Mouse (Mus musculus) layer of hippocampus, adult 8-10 months (tissue): ENCODE data around the gene Gtpbp3. TPM values are rescaled to one million over a fixed set of nuclear protein-coding genes. Genes with fewer than 3 reads are reported as not detected.
"Not testable (repeated sequence)": the region's sequence is repeated elsewhere in the genome, so short reads cannot be mapped to it uniquely, and the experiment has no call there.

Source experiments
- DNase-seq, 2 experiments: peaks; one replicate each; pipeline ENCODE4 v3.0.0; 2022; ENCODE audit warnings: low spot score in 2 of 2
- total RNA-seq, 4 experiments: library from RNA; stranded (reverse); gene quantifications; 2 replicates each; pipeline ENCODE4 v1.2.4; 2022

Gene Gtpbp3
- total RNA-seq, 4 experiments from 2014 or later: 28.8 to 42.3 (median 32.5) TPM

- DNase-seq: not testable (repeated sequence)
These were observed 43.0 kb downstream of the Gtpbp3 start for GRCm38 (mm10) chr8:71530735-71531467.

- DNase-seq: no peak
These were observed 46.4 kb downstream of the Gtpbp3 start for GRCm38 (mm10) chr8:71534263-71534810.

GRCm38 (mm10) chr8:71535663-71536062 is 47.8 kb downstream of the Gtpbp3 start:
- DNase-seq: no peak

- DNase-seq: no peak
These were observed 49.3 kb downstream of the Gtpbp3 start, which contains the start of gene Bst2 for GRCm38 (mm10) chr8:71537028-71537867. Bst2 (minus strand) TSS chr8:71537456.

GRCm38 (mm10) chr8:71542632-71543343 is 54.9 kb downstream of the Gtpbp3 start, which contains the start of gene Mvb12a:
Mvb12a (plus strand) TSS chr8:71542922.
- peak; percentile 97 to 99 for DNase-seq

GRCm38 (mm10) chr8:71543755-71544154 is 55.9 kb downstream of the Gtpbp3 start:
- no peak for DNase-seq

GRCm38 (mm10) chr8:71545053-71545452 is 57.1 kb downstream of the Gtpbp3 start:
- no peak for DNase-seq

GRCm38 (mm10) chr8:71547590-71547989 is 59.7 kb downstream of the Gtpbp3 start:
- DNase-seq: no peak

Other genes starting within 250 kb of the Gtpbp3 start
- gene Myo9b, start 215.4 kb upstream of the Gtpbp3 start, total RNA-seq: 10 to 100 TPM; 32.0 to 43.6 (median 36.9) TPM
- gene Haus8, start 215.2 kb upstream of the Gtpbp3 start, total RNA-seq: 10 to 100 TPM in 2 of 4 experiments, 1 to 10 TPM in 2; 9.2 to 13.0 (median 10.4) TPM
- gene Use1, start 121.3 kb upstream of the Gtpbp3 start, total RNA-seq: 100 to 1,000 TPM in 3 of 4 experiments, 10 to 100 TPM in 1; 98.8 to 130 (median 117) TPM
- 10 to 100 TPM; 10.3 to 15.9 (median 14.1) TPM for gene Ocel1, start 116.8 kb upstream of the Gtpbp3 start, total RNA-seq
- 10 to 100 TPM; 38.7 to 46.1 (median 41.2) TPM for gene Nr2f6, start 106.1 kb upstream of the Gtpbp3 start, total RNA-seq
- gene Ushbp1, start 92.3 kb upstream of the Gtpbp3 start, total RNA-seq: 1 to 10 TPM; 3.5 to 4.9 (median 4.1) TPM
- gene Babam1, start 91.2 kb upstream of the Gtpbp3 start, total RNA-seq: 100 to 1,000 TPM in 3 of 4 experiments, 10 to 100 TPM in 1; 95.9 to 110 (median 108) TPM
- gene Ankle1, start 82.1 kb upstream of the Gtpbp3 start, total RNA-seq: under 1 TPM; 0.18 to 0.72 (median 0.27) TPM
- gene Abhd8, start 24.4 kb upstream of the Gtpbp3 start, total RNA-seq: 100 to 1,000 TPM; 200 to 255 (median 229) TPM
- gene Mrpl34, start 23.1 kb upstream of the Gtpbp3 start, total RNA-seq: 10 to 100 TPM; 38.6 to 47.2 (median 46.2) TPM
- gene Dda1, start 18.9 kb upstream of the Gtpbp3 start, total RNA-seq: 10 to 100 TPM; 74.9 to 82.2 (median 79.0) TPM
- 10 to 100 TPM; 48.4 to 55.9 (median 51.6) TPM for gene Ano8, start 2.1 kb upstream of the Gtpbp3 start, total RNA-seq
- 1 to 10 TPM; 6.2 to 9.6 (median 7.4) TPM for gene Plvap, start 23.6 kb downstream of the Gtpbp3 start, total RNA-seq
- not detected for gene Ccdc194, start 37.6 kb downstream of the Gtpbp3 start, total RNA-seq
- gene Bst2, start 49.4 kb downstream of the Gtpbp3 start, total RNA-seq: 10 to 100 TPM in 2 of 4 experiments, 1 to 10 TPM in 2; 4.1 to 23.3 (median 8.6) TPM
- gene Mvb12a, start 54.8 kb downstream of the Gtpbp3 start, total RNA-seq: 10 to 100 TPM; 32.6 to 43.7 (median 36.8) TPM
- gene Tmem221, start 70.8 kb downstream of the Gtpbp3 start, total RNA-seq: 1 to 10 TPM in 1 of 4 experiments, under 1 TPM in 3; 0.27 to 1.3 (median 0.54) TPM
- gene Nxnl1, start 78.5 kb downstream of the Gtpbp3 start, total RNA-seq: under 1 TPM in 2 of 4 experiments, not detected in 2; 0.14 to 0.28 TPM
- 100 to 1,000 TPM; 107 to 130 (median 117) TPM for gene Slc27a1, start 80.8 kb downstream of the Gtpbp3 start, total RNA-seq
- 10 to 100 TPM; 29.1 to 38.5 (median 33.6) TPM for gene Pgls, start 104.1 kb downstream of the Gtpbp3 start, total RNA-seq
- 1 to 10 TPM; 2.0 to 4.6 (median 3.5) TPM for gene Fam129c, start 109.5 kb downstream of the Gtpbp3 start, total RNA-seq
- 10 to 100 TPM; 53.2 to 59.7 (median 53.8) TPM for gene Colgalt1, start 122.9 kb downstream of the Gtpbp3 start, total RNA-seq
- 100 to 1,000 TPM; 219 to 265 (median 239) TPM for gene Unc13a, start 183.7 kb downstream of the Gtpbp3 start, total RNA-seq
- gene Jak3, start 188.2 kb downstream of the Gtpbp3 start, total RNA-seq: 10 to 100 TPM in 1 of 4 experiments, 1 to 10 TPM in 3; 4.6 to 10.5 (median 7.9) TPM
- gene Insl3, start 201.1 kb downstream of the Gtpbp3 start, total RNA-seq: 1 to 10 TPM; 2.1 to 6.9 (median 2.6) TPM
- under 1 TPM; 0.47 to 0.93 (median 0.56) TPM for gene B3gnt3, start 213.7 kb downstream of the Gtpbp3 start, total RNA-seq
- gene Fcho1, start 237.6 kb downstream of the Gtpbp3 start, total RNA-seq: 100 to 1,000 TPM in 3 of 4 experiments, 10 to 100 TPM in 1; 92.1 to 120 (median 112) TPM